Mouse (Mus musculus) stomach, postnatal 0 days (tissue): ENCODE measurements around the gene Epb41l5.

Experiments used
- CTCF ChIP-seq: IDR thresholded peaks from 2 replicates; pipeline ENCODE4 v1.5.1; 2016; ENCODE audit warnings: antibody characterized with exemption, low read depth, mild to moderate bottlenecking, moderate library complexity
- EP300 ChIP-seq: optimal IDR thresholded peaks from 2 replicates; pipeline ENCODE3; 2016; ENCODE audit warnings: antibody characterized with exemption

DNA sequence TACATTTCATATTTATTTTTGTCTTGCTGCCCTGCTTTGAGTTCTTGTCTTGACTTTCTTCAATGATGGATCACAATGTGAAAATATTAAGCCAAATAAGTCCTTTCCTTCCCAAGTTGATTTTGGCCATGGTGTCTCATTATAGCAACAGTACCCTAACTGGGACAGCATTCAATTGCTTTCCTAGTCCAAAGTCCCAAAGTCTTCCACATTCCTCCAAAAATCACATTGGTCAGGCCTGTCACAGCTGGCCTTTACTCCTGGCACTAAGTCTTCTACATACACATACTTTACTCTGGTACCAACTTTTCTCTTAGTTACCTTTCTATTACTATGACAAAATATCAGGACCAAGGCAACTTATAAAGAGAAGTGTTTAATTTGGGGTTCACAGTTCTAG is 130.0 kb downstream of the Epb41l5 start:
- TF ChIP-seq CTCF (no peak), EP300 (no peak)
